Mouse (Mus musculus): Measurements from ENCODE around the gene Kri1. TPM values are rescaled to one million over a fixed set of nuclear protein-coding genes. Genes with fewer than 3 reads are reported as not detected.
A peak's percentile ranks its signal among the peaks of the same experiment; 100 is the strongest.

Kri1 gene
- total and polyA plus RNA-seq, 3 experiments, result 76.1 to 233 (median 199) TPM

- TF ChIP-seq UBTF (IDR thresholded peaks at IDR 0.05; ENCODE audit: borderline replicate concordance, insufficient read depth, low read depth, low read length) (peak; percentile 99), CHD2 (IDR thresholded peaks at IDR 0.05; ENCODE audit: low read length) (no peak), ZMIZ1 (IDR thresholded peaks at IDR 0.05; ENCODE audit: low read depth, low read length) (peak; percentile 46; the same call in 1 of the 2 replicates), NRF1 (IDR thresholded peaks at IDR 0.05; ENCODE audit: insufficient read depth, low read depth, low read length, poor library complexity, severe bottlenecking) (0 out of 2 replicates have a peak, but pooled peaks have one; percentile 18), ZNF384 (IDR thresholded peaks at IDR 0.05; ENCODE audit: low read depth, low read length) (no peak), BHLHE40 (IDR thresholded peaks at IDR 0.05; ENCODE audit: borderline replicate concordance, low read depth, low read length) (peak; percentile 46; the same call in 1 of the 2 replicates), POLR2A (IDR thresholded peaks at IDR 0.05; ENCODE audit: control insufficient read depth in 1 of 2, insufficient read depth in 1 of 2, low read depth in 1 of 2, low read length in 2 of 2, poor library complexity in 1 of 2) (peak in 1 of 2 experiments; percentile 84; a peak in 2 of 4 replicates), MAFK (IDR thresholded peaks at IDR 0.05; ENCODE audit: borderline replicate concordance, low read depth, low read length) (peak; percentile 86), EP300 (IDR thresholded peaks at IDR 0.05; ENCODE audit: low read depth in 1 of 2, low read length in 2 of 2) (peak; percentile 31 to 46; a peak in 3 of 4 replicates), GATA1 (IDR thresholded peaks at IDR 0.05; ENCODE audit: low read depth, low read length) (no peak), E2F4 (IDR thresholded peaks at IDR 0.05; ENCODE audit: borderline replicate concordance, low read depth, low read length) (0 out of 2 replicates have a peak, but pooled peaks have one; percentile 13), USF1 (IDR thresholded peaks at IDR 0.05; ENCODE audit: low read depth, low read length) (no peak; the same call in 1 of the 2 replicates), MAX (IDR thresholded peaks at IDR 0.05; ENCODE audit: low read length) (peak; percentile 55), TBP (IDR thresholded peaks at IDR 0.05; ENCODE audit: low read depth, low read length) (peak; percentile 63), POLR2AphosphoS5 (IDR thresholded peaks at IDR 0.05; ENCODE audit: borderline replicate concordance, low read depth, low read length) (peak; percentile 55; the same call in 1 of the 2 replicates), RCOR1 (IDR thresholded peaks at IDR 0.05; ENCODE audit: low read depth, low read length) (peak; percentile 16; the same call in 1 of the 2 replicates), TAL1 (IDR thresholded peaks at IDR 0.05; ENCODE audit: low read length) (no peak), GABPA (IDR thresholded peaks at IDR 0.05; ENCODE audit: low read depth, low read length) (peak; percentile 97), CHD1 (IDR thresholded peaks at IDR 0.05; ENCODE audit: low read depth, low read length) (no peak), ETS1 (IDR thresholded peaks at IDR 0.05; ENCODE audit: low read depth, low read length) (peak; percentile 70), SMC3 (IDR thresholded peaks at IDR 0.05; ENCODE audit: low read depth, low read length) (no peak)
Measured at GRCm38 (mm10) chr9:21238733-21239464, 48.9 kb downstream of the Kri1 start, which contains the start of gene Keap1 (continued).

Data from MEL (cell line).